Mouse (Mus musculus): ENCODE measurements around the gene Picalm. TPM values are rescaled to one million over a fixed set of nuclear protein-coding genes. Genes with fewer than 3 reads are reported as not detected.
A peak's percentile ranks its signal among the peaks of the same experiment; 100 is the strongest.
"Not testable (repeated sequence)": the region's sequence is repeated elsewhere in the genome, so short reads cannot be mapped to it uniquely, and the experiment has no call there.

Gene Picalm
- total RNA-seq, 2 experiments from 2014 or later, result 1,167 to 1,368 TPM

GRCm38 (mm10) chr7:90180635-90181034 is 50.6 kb downstream of the Picalm start:
- no peak for ATAC-seq (replicated peaks; ENCODE audit: low FRiP score, poor library complexity, severe bottlenecking)

DNA sequence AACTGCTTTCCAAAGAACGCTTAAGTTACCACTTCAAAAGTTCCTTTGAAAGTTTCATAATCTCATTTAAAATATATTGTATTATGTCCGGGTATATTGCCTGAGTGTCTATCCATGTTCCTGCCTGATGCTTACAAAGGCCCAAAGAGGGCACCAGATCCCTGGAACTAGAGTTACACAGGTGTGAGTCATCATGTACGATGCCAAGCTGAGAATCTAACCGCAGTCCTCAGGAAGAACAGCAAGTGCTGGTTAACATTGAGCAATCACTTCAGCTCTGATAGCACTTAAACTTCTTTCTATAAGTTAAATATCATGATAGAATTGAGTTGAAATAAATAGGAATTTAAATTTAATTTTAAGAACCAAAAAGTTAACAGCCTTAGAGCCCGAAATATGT is 70.2 kb downstream of the Picalm start:
- no peak for ATAC-seq (replicated peaks; ENCODE audit: low FRiP score, poor library complexity, severe bottlenecking)

GRCm38 (mm10) chr7:90201877-90202465 is 72.0 kb downstream of the Picalm start:
- ATAC-seq (replicated peaks; ENCODE audit: low FRiP score, poor library complexity, severe bottlenecking), result no peak

GRCm38 (mm10) chr7:90203914-90204313 is 73.9 kb downstream of the Picalm start:
- ATAC-seq (replicated peaks; ENCODE audit: low FRiP score, poor library complexity, severe bottlenecking), result no peak

- 0 out of 2 replicates have a peak, but pooled peaks have one; percentile 5 for ATAC-seq (replicated peaks; ENCODE audit: low FRiP score, poor library complexity, severe bottlenecking)
Measured at GRCm38 (mm10) chr7:90210116-90210515, 80.1 kb downstream of the Picalm start.

- ATAC-seq (replicated peaks; ENCODE audit: low FRiP score, poor library complexity, severe bottlenecking), result no peak
Measured at GRCm38 (mm10) chr7:90210947-90211346, 80.9 kb downstream of the Picalm start.

DNA sequence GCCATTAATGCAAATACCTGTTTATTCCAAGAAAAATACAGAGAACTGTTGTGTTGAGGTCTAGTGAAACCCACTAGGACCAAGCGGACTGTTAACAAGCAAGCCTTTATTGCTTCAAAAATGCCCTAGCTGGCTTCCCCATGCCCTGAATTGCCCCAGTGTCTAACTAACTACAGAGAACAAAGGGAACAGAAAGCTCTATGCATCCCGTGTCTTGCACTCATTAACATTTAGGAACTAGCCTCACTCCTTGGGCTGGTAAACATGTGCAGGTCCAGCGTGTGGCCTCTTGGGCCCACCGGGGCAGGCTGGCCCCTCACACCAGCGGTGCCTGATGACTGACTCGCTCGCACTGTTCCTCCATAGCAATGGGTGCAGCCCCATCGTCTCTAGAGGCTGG is 86.5 kb downstream of the Picalm start:
- ATAC-seq (replicated peaks; ENCODE audit: low FRiP score, poor library complexity, severe bottlenecking), result no peak

- ATAC-seq (replicated peaks; ENCODE audit: low FRiP score, poor library complexity, severe bottlenecking), result no peak
Measured at GRCm38 (mm10) chr7:90218122-90218521, 88.1 kb downstream of the Picalm start.

DNA sequence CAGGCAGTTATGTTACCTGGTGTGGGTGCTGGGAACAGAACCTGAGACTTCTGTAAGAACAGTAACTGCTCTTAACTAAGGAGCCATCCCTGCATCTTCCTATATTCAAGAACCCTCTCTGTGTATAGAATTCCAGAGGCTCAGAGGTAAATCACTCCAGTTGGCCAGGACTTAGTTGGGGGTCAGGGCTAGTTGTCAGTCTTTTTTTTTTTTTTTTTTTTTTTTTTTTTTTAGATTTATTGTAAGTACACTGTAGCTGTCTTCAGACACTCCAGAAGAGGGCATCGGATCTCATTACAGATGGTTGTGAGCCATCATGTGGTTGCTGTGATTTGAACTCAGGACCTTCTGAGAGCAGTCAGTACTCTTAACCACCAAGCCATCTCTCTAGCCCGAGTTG is 91.5 kb downstream of the Picalm start:
- ATAC-seq (replicated peaks; ENCODE audit: low FRiP score, poor library complexity, severe bottlenecking), result no peak

DNA sequence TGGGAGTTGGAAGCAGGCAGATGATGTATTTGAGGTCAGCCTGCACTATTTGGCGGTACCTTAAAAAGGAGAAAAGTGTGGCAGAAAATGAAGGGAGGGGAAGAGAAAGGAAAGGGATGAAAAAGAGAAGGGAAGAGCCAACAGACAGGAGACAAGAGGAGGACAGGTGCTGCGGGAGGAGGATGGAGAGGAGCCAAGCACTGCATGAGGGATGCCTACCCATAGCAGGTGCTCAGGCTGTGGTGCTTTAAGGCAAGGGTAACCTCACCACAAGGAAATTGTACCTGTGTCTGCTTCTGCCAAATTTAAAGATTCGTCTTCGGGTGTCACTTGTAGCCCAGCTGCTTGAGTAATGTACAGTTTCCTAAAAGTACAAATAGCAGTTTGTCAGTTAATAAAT is 98.1 kb downstream of the Picalm start:
- no peak for ATAC-seq (replicated peaks; ENCODE audit: low FRiP score, poor library complexity, severe bottlenecking)

DNA sequence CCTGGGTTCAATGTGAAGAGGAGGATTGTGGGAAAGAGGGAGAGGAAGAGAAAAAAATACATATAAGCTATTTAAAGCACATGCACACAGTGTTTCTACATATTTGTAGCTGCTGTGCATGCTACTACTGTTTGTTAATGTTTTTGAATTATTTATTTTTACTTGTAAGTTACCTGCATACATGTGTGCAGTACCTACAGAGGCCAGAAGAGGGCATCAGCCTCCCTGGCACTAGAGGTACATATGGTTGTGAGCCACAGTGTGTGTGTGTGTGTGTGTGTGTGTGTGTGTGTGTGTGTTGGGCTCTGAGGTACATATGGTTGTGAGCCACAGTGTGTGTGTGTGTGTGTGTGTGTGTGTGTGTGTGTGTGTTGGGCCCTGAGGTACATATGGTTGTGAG is 98.9 kb downstream of the Picalm start:
- not testable (repeated sequence) for ATAC-seq (replicated peaks; ENCODE audit: low FRiP score, poor library complexity, severe bottlenecking)

DNA sequence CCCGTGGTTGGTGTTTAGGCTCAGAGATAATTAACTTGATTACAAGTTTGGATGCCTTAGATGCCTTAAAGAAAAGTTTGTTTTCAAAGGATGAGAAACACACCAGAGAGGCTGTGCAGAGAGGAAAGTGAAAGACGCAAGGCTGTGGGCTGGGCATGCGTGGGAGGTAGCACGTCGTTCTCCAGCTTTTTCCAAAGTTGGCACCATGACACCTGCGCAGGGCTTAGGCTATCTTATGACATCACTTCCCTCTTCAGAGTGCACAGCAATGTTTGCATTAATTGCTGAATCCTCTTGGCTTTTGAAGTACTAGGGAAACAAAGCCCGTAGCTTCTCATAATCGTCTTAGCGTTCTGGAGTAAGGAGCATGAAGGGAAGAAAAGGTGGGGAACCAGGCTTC is 101.4 kb downstream of the Picalm start:
- no peak for ATAC-seq (replicated peaks; ENCODE audit: low FRiP score, poor library complexity, severe bottlenecking)

GRCm38 (mm10) chr7:90233921-90234320 is 103.9 kb downstream of the Picalm start:
- ATAC-seq (replicated peaks; ENCODE audit: low FRiP score, poor library complexity, severe bottlenecking), result no peak

DNA sequence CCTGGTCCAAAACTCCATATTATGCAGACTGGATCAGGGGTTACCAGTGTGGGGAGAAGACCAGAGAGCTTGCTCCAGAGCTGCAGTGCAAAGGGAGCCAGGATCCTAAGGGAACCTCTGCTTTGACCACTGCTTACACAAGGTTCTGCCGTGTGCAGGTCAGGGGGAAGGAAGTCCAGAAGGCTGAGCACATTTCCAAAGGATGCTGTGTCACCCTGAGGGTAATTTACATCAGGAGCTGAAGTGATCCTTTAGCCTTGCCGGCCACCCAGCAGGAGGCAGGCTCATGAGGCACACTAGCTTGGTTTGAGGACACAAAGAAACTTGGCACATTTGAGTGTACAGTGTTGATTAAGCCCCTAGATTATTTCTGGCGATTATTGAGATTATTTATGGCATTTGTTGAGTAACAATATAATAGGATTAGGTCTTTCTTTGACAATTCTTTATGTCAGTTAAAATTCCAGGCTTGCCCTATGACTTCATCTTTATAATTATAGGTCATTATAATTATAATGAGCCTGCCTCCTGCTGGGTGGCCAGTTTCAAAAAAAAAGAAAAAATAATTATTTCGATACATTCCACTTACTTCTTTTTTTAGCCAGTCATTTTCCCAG is 106.4 kb downstream of the Picalm start:
- ATAC-seq (replicated peaks; ENCODE audit: low FRiP score, poor library complexity, severe bottlenecking), result no peak

- ATAC-seq (replicated peaks; ENCODE audit: low FRiP score, poor library complexity, severe bottlenecking), result no peak
Measured at GRCm38 (mm10) chr7:90243151-90243550, 113.1 kb downstream of the Picalm start.

DNA sequence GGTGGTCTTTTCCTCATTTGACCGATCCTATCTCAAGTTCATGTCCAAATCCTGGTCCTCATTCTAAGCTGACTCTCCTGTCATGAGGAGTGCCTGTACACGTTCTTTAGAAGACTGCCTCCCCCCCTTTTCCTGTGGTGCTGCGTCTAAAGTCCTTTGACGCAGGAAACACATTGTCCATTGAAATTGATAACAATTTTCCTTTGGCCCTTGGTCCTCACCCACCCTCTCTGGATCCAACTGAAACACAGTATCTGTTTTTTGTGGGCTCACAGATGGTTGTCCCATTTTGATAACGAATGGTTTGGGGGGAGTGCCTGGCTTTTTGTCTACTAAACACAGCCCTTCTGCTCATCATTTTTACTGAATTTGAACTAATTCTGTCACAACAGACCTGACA is 113.6 kb downstream of the Picalm start:
- ATAC-seq (replicated peaks; ENCODE audit: low FRiP score, poor library complexity, severe bottlenecking), result no peak

DNA sequence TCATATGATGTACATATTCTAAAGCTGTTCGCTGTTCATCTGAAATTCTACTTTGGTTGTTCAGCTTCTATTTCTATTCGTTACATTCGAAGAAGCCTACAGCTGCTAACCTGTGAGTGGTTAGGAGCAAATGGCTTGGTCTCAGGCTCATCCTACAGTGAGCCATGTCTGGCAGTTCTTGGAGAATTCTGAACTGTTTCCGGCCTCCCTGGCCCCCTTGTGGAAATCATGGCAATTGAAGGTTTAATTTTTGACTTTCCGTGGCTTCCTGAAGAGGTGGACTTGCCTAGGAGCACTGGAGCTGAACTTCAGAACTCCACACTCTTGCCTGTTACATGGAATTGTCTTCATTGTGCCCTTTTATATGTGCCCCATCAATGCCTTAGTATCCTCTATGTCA is 122.9 kb downstream of the Picalm start:
- ATAC-seq (replicated peaks; ENCODE audit: low FRiP score, poor library complexity, severe bottlenecking), result no peak

GRCm38 (mm10) chr7:90258701-90259100 is 128.7 kb downstream of the Picalm start:
- no peak for ATAC-seq (replicated peaks; ENCODE audit: low FRiP score, poor library complexity, severe bottlenecking)

DNA sequence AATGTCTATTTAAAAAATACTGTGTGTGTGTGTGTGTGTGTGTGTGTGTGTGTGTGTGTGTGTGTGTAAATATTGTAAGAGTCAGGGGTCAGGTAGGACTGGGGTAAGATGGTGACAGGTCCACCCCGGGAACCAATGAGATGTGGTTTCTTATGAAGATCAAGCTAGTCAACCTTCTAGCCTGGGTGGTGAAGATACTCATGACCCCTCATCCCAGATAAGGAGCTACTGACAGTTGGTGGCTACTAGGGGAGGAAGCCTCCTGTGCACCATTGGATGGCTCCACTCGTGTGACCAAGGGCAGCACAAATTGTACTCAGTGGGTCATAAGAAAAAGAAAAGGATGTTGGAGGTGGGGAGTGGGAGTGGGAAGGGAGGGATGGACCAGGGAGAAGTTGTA is 129.9 kb downstream of the Picalm start:
- ATAC-seq (replicated peaks; ENCODE audit: low FRiP score, poor library complexity, severe bottlenecking), result no peak

DNA sequence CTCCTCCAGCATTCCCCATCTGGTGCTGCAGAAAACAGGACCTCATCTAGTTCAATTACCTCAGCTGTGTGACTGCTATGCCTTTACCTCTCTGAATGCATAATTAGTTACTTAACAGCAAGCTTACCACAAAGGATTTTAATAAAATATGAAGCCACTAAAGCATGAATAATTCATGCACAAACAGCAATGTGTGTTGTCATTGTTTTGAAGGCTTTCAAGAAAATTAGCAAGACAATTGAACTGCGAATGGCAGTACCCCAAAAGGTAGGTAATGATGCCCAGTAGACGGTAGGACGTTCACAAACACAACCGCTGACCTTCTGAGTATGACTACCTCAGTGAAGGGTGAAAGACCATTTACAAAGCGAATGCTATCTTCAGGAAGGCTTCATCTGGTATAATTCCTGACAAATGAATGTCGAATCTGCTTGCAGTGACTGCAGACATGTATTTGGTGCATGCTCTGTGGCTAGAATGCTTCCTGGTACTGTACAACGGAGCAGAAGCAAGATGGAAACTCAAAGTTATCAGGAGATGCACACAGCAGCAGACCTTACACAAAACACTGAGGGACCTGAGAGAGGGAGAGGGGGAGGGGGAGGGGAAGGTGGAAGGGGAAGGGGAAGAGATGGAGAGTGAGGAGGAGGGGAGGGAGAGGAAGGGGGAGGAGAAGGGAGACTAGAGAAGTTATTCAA is 132.0 kb downstream of the Picalm start:
- ATAC-seq (replicated peaks; ENCODE audit: low FRiP score, poor library complexity, severe bottlenecking), result no peak
